In the genomic region with DNA sequence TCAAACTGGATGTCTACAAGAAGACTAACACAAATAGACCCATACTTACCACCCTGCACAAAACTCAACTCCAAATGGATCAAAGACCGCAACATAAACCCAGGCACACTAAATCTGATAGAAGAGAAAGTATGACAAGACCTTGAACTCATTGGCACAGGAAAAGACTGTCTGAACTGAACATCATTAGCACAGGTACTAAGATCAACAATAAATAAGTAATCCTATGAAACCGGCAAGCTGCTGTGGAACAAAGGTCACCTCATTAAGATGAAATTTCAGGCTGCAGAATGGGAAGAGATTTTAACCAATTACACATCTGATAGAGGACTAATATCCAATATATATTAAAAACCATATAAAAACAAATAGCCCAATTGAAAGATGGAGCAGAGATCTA, we compare ENCODE assay signal across 18 mouse cellular contexts.
"Had no signal": no experiment of that assay in that cellular context is flagged by ENCODE, and none has a peak within 500 bp of the region (broad histone marks: within the 10 kb centered on the region; RNA-seq: fewer than 3 reads in every experiment).

No protein-coding gene starts in this region.

- ATAC-seq: midbrain, embryonic 16.5 days had no signal

- H3K4me1 ChIP-seq: midbrain, embryonic 10.5 days; neural tube, embryonic 13.5 days; neural tube, embryonic 15.5 days had no signal

- H3K4me3 ChIP-seq: midbrain, embryonic 10.5 days; myocyte; neural tube, embryonic 13.5 days; neural tube, embryonic 15.5 days had no signal

- H3K27ac ChIP-seq: midbrain, embryonic 10.5 days; neural tube, embryonic 13.5 days; neural tube, embryonic 15.5 days had no signal

- H3K9me3 ChIP-seq: midbrain, embryonic 10.5 days; neural tube, embryonic 13.5 days; neural tube, embryonic 15.5 days had no signal

- H3K4me2 ChIP-seq: lung, embryonic 14.5 days; neural tube, embryonic 13.5 days; neural tube, embryonic 15.5 days had no signal

- H3K27me3 ChIP-seq: neural tube, embryonic 13.5 days; neural tube, embryonic 15.5 days had no signal

- DNase-seq: lung, adult 18-20 months; lung, embryonic 14.5 days; lung, postnatal 10 days; lung, postnatal 4 days; midbrain, embryonic 14.5 days; retina, postnatal 1 day; right cerebral cortex, adult 18-20 months; right cerebral cortex, postnatal 25 days; right cerebral cortex, postnatal 4 days; spleen, adult 18-20 months; thymus, adult 18-20 months; thymus, postnatal 14 days; thymus, postnatal 36 days had no signal

- H3K36me3 ChIP-seq: midbrain, embryonic 10.5 days; neural tube, embryonic 15.5 days had no signal

- H3K9ac ChIP-seq: lung, embryonic 14.5 days; neural tube, embryonic 13.5 days; neural tube, embryonic 15.5 days had no signal
